Mouse (Mus musculus) G1E (cell line): ENCODE data around the gene Cntnap5a.

Experiments
- CTCF ChIP-seq: IDR thresholded peaks from 2 replicates; pipeline ENCODE4 v1.5.1; 2012; ENCODE audit warnings: low read depth, low read length, inconsistent platforms, mixed read lengths
- POLR2AphosphoS5 ChIP-seq: IDR thresholded peaks from 2 replicates; pipeline ENCODE4 v1.6.1; 2012; ENCODE audit warnings: low read depth, low read length, inconsistent platforms; ENCODE audit not compliant: insufficient replicate concordance
- TAL1 ChIP-seq: conservative IDR thresholded peaks from 2 replicates; pipeline ENCODE4 v1.6.1; 2012; ENCODE audit warnings: low read depth, low read length, inconsistent platforms, mixed read lengths

DNA sequence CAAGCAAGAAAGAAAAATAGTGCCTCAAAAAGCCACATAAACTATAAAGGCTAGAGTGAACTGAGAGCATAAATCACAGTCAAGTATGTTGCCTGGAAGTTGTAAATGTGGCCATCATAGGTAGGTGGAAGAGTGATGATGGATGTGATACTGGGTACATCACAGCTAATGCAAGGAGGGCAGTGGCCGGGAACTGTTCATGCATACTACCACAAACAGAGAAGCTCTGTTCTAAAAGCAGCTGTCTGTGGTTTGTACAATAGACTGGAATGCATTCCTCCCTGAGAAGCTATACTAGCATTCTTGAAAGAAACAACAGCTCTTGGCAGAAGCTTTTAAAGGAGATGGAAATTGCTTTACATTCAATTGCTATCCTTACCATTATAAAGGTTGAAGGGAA, 599.4 kb downstream of the Cntnap5a start:
- TF ChIP-seq TAL1 (no peak), CTCF (no peak), POLR2AphosphoS5 (no peak)
